Mouse (Mus musculus) left cerebral cortex, postnatal 4 days (tissue): ENCODE data around the gene P2rx5. TPM values are rescaled to one million over a fixed set of nuclear protein-coding genes. Genes with fewer than 3 reads are reported as not detected.

ENCODE experiments used
- DNase-seq: peaks from one replicate; pipeline ENCODE4 v3.0.0-alpha.2; 2022
- intact Hi-C: fragments of 180-260 bp; cut with DNase I; formaldehyde crosslinking; loops from one replicate; pipeline ENCODE4 v1.15.1; 2025
- total RNA-seq, 2 experiments: library from RNA; stranded (reverse); gene quantifications; 2 replicates each; pipeline ENCODE4 v1.2.3; 2021

Gene P2rx5
- total RNA-seq, 2 experiments from 2014 or later, result 0.72 to 1.0 TPM

DNA sequence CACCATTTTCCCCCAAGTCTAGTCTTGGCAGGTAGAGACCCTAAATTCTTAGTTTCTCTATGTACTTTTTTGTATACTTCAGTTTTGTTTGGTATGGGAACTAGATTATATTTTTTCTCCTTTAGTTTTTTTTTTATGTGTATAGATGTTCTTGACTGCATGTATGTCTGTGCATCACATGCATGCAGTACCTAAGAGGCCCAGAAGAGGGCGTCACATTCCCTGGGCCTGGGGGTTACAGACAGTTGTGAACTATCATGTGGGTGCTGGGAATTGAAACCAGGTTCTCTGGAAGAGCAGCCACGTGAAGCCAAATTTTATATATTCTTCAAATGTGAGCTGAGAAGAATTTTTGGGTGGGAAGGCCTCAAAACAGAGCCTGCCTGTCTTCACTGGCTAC is 59.5 kb downstream of the P2rx5 start:
- intact Hi-C loops, result no loop called here
- no peak for DNase-seq

DNA sequence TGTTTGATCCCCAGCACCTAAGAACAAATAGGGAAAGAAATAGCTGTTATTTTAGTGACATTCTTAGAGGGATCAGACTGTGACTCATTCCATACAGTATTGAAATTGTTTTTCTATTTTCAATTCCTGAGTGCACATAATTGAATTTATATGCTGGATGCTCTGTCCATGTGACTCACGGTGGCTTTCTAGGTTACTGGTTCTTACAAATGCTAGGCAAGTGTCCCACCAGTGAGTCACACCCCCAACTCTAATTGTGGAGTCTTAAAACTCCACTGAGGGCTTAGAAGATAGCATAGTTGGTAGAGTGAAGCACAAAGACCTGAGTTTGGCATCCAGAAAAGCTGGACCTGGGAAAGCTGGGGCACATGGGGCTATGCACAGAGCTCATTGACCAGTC is 60.4 kb downstream of the P2rx5 start:
- intact Hi-C loops, result no loop called here
- DNase-seq, result no peak

Other genes starting within 250 kb of the P2rx5 start
- 1 to 10 TPM; 2.3 to 2.5 TPM for gene Atp2a3, start 199.3 kb upstream of the P2rx5 start, total RNA-seq
- under 1 TPM; 0.28 to 0.50 TPM for gene P2rx1, start 161.3 kb upstream of the P2rx5 start, total RNA-seq
- gene Camkk1, start 141.4 kb upstream of the P2rx5 start, total RNA-seq, result 10 to 100 TPM; 28.7 to 30.5 TPM
- gene Ncbp3, start 112.6 kb upstream of the P2rx5 start, total RNA-seq, result 10 to 100 TPM; 10.4 to 10.7 TPM
- gene Itgae, start 69.8 kb upstream of the P2rx5 start, total RNA-seq, result not detected
- 1 to 10 TPM; 1.6 TPM for gene Haspin, start 22.1 kb upstream of the P2rx5 start, total RNA-seq
- gene Emc6, start 16.6 kb downstream of the P2rx5 start, total RNA-seq, result 10 to 100 TPM; 59.8 to 64.3 TPM
- gene Tax1bp3, start 16.7 kb downstream of the P2rx5 start, total RNA-seq, result 10 to 100 TPM; 42.2 to 42.5 TPM
- gene Ctns, start 38.6 kb downstream of the P2rx5 start, total RNA-seq, result 10 to 100 TPM; 17.7 to 21.1 TPM
- gene Shpk, start 39.0 kb downstream of the P2rx5 start, total RNA-seq, result 1 to 10 TPM; 1.1 to 1.2 TPM
- under 1 TPM; 0.46 to 0.82 TPM for gene Trpv1, start 73.9 kb downstream of the P2rx5 start, total RNA-seq
- gene Trpv3, start 107.0 kb downstream of the P2rx5 start, total RNA-seq, result under 1 TPM; 0.46 to 0.66 TPM
- gene Aspa, start 169.2 kb downstream of the P2rx5 start, total RNA-seq, result 1 to 10 TPM; 2.0 to 2.7 TPM
- gene Gm49340, start 169.3 kb downstream of the P2rx5 start, total RNA-seq, result not detected
- gene Spata22, start 169.3 kb downstream of the P2rx5 start, total RNA-seq, result under 1 TPM in 1 of 2 experiments, not detected in 1; 0.28 TPM
- gene Olfr20, start 190.4 kb downstream of the P2rx5 start, total RNA-seq, result not detected
- not detected for gene Olfr376, start 210.8 kb downstream of the P2rx5 start, total RNA-seq
- not detected for gene Olfr1, start 239.2 kb downstream of the P2rx5 start, total RNA-seq